Mouse (Mus musculus): Measurements from ENCODE around the gene Gas1. TPM values are rescaled to one million over a fixed set of nuclear protein-coding genes. Genes with fewer than 3 reads are reported as not detected.

Gene Gas1
- polyA plus RNA-seq, 1 experiment from 2014 or later, result 22.5 TPM

DNA sequence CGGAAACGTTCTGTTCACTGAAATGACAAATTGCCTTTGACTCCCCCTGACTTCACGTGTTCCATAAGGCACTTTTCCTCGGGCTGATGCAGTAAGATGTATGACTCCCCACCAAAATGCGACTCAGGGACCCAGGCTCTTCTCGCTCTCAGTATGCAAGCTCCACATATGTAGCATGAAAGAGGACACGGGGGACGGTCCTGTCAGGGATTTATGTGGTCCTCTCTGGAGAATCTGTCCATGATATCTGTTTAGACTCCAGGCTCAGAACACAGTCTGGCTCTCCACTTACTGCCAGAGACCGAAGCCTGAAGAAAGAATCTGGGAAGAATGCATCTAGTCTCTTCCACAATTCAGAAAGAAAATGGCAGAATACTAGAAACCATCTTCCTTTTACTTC, 47.6 kb downstream of the Gas1 start:
- DNase-seq (ENCODE audit: low spot score) (no peak), ATAC-seq (no peak)
- Histone ChIP-seq H3K27ac (ENCODE audit: low read length) (no peak overlapping the region), H3K36me3 (ENCODE audit: insufficient read depth, low read length) (no peaks in the 10 kb centered on the region), H3K4me2 (replicated peaks; ENCODE audit: low read depth, low read length) (no peak overlapping the region), H3K4me1 (ENCODE audit: insufficient read depth, low read depth, low read length) (no peaks in the 10 kb centered on the region), H3K27me3 (replicated peaks; ENCODE audit: insufficient read depth, low read length) (no peaks in the 10 kb centered on the region), H3K9ac (replicated peaks; ENCODE audit: low read depth) (no peak overlapping the region), H3K4me3 (ENCODE audit: low read depth, low read length) (no peak overlapping the region), H3K9me3 (ENCODE audit: low read length) (no peaks in the 10 kb centered on the region)
- 60% methylated on average over 9 of the region's 9 CpGs for WGBS
- TF ChIP-seq CTCF (IDR thresholded peaks at IDR 0.05) (no peak), EP300 (IDR thresholded peaks at IDR 0.05) (no peak)

DNA sequence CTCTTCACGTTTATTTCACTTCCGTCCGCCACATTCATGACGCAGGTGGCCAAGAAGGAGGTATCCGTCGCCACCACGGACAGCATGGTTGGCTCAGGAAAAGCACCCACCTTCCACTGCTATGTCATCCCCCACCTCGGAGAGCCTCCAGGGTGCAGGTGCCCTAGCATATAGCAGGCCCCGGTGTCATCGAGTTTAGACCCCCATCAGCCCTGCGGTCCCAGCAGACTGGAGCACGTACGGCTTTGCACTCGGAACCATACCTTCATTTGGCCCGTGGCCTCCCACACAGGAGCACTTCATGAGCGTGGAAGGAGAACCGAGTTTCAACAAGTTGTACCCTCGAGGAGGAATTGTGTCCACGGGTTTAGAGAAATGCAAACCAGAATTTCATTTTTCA, 50.8 kb downstream of the Gas1 start:
- 60% methylated on average over 19 of the region's 19 CpGs for WGBS
- DNase-seq (ENCODE audit: low spot score), result no peak
- no peak overlapping the region for H3K4me3 ChIP-seq (ENCODE audit: low read depth, low read length)
- H3K36me3 ChIP-seq (ENCODE audit: insufficient read depth, low read length), result no peaks in the 10 kb centered on the region
- no peak for ATAC-seq
- H3K4me1 ChIP-seq (ENCODE audit: insufficient read depth, low read depth, low read length), result no peaks in the 10 kb centered on the region
- H3K9me3 ChIP-seq (ENCODE audit: low read length), result no peaks in the 10 kb centered on the region
- H3K9ac ChIP-seq (replicated peaks; ENCODE audit: low read depth), result no peak overlapping the region
- TF ChIP-seq EP300 (IDR thresholded peaks at IDR 0.05) (no peak), CTCF (IDR thresholded peaks at IDR 0.05) (no peak)
- H3K4me2 ChIP-seq (replicated peaks; ENCODE audit: low read depth, low read length), result no peak overlapping the region
- H3K27me3 ChIP-seq (replicated peaks; ENCODE audit: insufficient read depth, low read length), result no peaks in the 10 kb centered on the region
- no peak overlapping the region for H3K27ac ChIP-seq (ENCODE audit: low read length)

DNA sequence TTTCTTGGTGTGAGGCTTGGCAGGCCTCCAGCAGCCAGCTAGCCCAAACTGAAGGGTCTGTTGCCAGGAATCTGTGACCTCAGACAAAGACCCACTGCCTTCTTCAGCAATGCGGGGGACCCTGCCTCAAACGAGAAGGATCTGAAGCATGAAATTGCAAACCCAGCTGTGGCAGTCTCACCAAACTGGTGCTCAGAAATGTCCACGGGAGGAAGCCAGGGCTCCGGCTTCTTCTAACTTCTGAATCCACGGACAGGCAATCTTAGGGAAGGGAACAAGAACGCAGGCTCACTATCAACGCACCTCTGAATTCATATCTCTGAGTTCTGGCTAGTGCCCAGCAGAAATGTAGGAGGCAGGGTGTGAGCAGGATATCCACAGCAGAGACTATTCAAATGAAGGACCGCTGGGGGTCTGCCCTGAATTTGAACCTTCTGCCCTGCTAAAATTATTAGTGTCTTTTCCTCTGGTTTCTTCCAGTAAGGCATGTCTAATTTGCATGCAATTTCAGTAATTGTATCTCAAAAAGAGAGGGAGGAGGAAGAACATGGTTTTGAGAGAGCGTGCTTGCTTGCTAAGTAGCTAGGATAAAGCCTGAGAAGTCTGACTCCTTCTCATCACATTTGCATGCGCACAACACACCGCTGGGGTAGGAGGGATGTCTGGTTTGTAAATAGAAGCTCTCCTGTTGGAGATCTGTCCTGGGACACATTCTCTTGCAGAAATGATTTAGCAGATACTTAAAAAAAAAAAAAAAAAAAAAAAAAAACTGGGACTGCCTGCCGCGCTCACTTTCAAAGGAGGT, 51.5 kb downstream of the Gas1 start:
- H3K27ac ChIP-seq (ENCODE audit: low read length), result no peak overlapping the region
- no peaks in the 10 kb centered on the region for H3K27me3 ChIP-seq (replicated peaks; ENCODE audit: insufficient read depth, low read length)
- H3K4me1 ChIP-seq (ENCODE audit: insufficient read depth, low read depth, low read length), result no peaks in the 10 kb centered on the region
- H3K36me3 ChIP-seq (ENCODE audit: insufficient read depth, low read length), result no peaks in the 10 kb centered on the region
- no peaks in the 10 kb centered on the region for H3K9me3 ChIP-seq (ENCODE audit: low read length)
- no peak overlapping the region for H3K4me3 ChIP-seq (ENCODE audit: low read depth, low read length)
- TF ChIP-seq CTCF (IDR thresholded peaks at IDR 0.05) (no peak), EP300 (IDR thresholded peaks at IDR 0.05) (no peak)
- H3K9ac ChIP-seq (replicated peaks; ENCODE audit: low read depth), result no peak overlapping the region
- DNase-seq (ENCODE audit: low spot score) (no peak), ATAC-seq (no peak)
- H3K4me2 ChIP-seq (replicated peaks; ENCODE audit: low read depth, low read length), result no peak overlapping the region
- 45% methylated on average over 13 of the region's 13 CpGs for WGBS

DNA sequence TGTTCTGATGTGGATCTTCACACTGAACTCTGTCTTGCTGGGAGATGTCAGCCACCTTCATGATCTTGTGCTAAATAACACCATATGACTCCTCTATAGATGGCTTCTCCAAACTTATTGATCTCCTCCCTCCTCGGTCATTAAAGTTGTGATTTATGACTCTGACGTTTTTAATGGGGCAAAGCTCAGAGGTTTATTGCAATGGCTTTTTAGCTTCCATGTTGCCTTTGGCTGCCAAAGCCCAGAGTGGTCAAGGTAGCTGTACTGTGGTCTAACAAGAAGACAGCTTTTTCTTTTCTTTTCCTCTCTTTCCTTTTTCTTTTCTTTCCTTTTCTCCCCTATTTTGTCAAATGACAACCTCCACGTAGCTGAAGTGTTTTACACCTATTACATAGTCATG, 52.1 kb downstream of the Gas1 start:
- Histone ChIP-seq H3K27me3 (replicated peaks; ENCODE audit: insufficient read depth, low read length) (no peaks in the 10 kb centered on the region), H3K4me2 (replicated peaks; ENCODE audit: low read depth, low read length) (no peak overlapping the region)
- no peak for TF ChIP-seq EP300 (IDR thresholded peaks at IDR 0.05)
- no peak for TF ChIP-seq CTCF (IDR thresholded peaks at IDR 0.05)

DNA sequence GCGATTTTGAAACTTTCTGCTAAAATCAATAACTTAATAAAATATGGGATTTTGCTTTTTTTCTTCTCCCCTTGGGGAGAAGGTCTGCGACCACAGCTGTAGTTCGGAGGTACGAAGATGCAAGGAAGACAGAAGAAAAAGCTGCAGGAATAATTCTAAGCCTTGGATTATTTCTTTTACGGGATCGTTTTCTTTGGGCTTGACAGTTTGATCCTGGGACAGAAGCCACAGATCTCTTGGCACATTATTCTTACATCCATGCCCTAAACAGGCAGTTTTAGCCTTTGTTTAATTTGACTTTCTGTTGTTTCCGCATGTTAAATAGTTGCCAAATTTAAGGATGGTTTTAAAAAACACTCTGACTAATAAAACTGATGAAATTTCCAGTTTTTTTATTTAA, 52.7 kb downstream of the Gas1 start:
- no peak for ATAC-seq
- H3K27me3 ChIP-seq (replicated peaks; ENCODE audit: insufficient read depth, low read length), result no peaks in the 10 kb centered on the region
- H3K9ac ChIP-seq (replicated peaks; ENCODE audit: low read depth), result no peak overlapping the region
- no peak overlapping the region for H3K4me2 ChIP-seq (replicated peaks; ENCODE audit: low read depth, low read length)
- no peak overlapping the region for H3K27ac ChIP-seq (ENCODE audit: low read length)
- no peaks in the 10 kb centered on the region for H3K4me1 ChIP-seq (ENCODE audit: insufficient read depth, low read depth, low read length)
- DNase-seq (ENCODE audit: low spot score), result no peak
- no peak for TF ChIP-seq EP300 (IDR thresholded peaks at IDR 0.05)
- TF ChIP-seq CTCF (IDR thresholded peaks at IDR 0.05), result no peak
- H3K36me3 ChIP-seq (ENCODE audit: insufficient read depth, low read length), result no peaks in the 10 kb centered on the region
- H3K4me3 ChIP-seq (ENCODE audit: low read depth, low read length), result no peak overlapping the region
- no peaks in the 10 kb centered on the region for H3K9me3 ChIP-seq (ENCODE audit: low read length)
- WGBS, result 60% methylated on average over 7 of the region's 7 CpGs

More for the DNA sequence above, 52.1 kb downstream of the Gas1 start:
- no peak overlapping the region for H3K27ac ChIP-seq (ENCODE audit: low read length)
- no peak overlapping the region for H3K4me3 ChIP-seq (ENCODE audit: low read depth, low read length)
- H3K36me3 ChIP-seq (ENCODE audit: insufficient read depth, low read length), result no peaks in the 10 kb centered on the region
- H3K9ac ChIP-seq (replicated peaks; ENCODE audit: low read depth), result no peak overlapping the region
- no peaks in the 10 kb centered on the region for H3K9me3 ChIP-seq (ENCODE audit: low read length)
- DNase-seq (ENCODE audit: low spot score), result no peak
- no peak for ATAC-seq
- no peaks in the 10 kb centered on the region for H3K4me1 ChIP-seq (ENCODE audit: insufficient read depth, low read depth, low read length)
- WGBS, result 52% methylated on average over 3 of the region's 3 CpGs
